Mouse (Mus musculus): ENCODE measurements around the gene Vps16. TPM values are rescaled to one million over a fixed set of nuclear protein-coding genes. Genes with fewer than 3 reads are reported as not detected.

Vps16 gene
- polyA plus RNA-seq, 1 experiment = 55.2 TPM

- WGBS = 79% methylated on average over 2 of the region's 2 CpGs
- DNase-seq (ENCODE audit: low read depth, low spot score) = no peak
Observed at GRCm38 (mm10) chr2:130452266-130452665, 28.1 kb downstream of the Vps16 start.

DNA sequence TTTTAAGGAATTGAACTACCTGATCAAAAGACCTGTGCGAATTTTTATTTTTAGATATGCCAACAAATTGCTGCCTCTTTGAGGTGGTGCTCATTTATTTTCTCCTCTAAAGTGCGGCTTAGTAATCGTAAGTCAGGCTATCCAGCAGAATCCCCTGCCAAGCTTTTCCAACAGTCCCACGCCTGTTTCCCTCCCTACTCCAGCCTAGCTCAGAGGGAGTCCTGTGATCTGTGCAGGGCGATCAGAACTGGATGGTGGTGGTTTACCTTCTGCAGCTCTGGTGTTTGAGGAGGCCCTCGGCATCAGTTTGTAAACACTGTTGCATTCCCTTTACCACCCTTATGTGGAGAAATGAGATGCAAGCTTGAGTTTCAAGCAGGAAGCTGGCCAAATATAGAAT is 29.3 kb downstream of the Vps16 start:
- 65% methylated on average over 6 of the region's 6 CpGs for WGBS

GRCm38 (mm10) chr2:130454748-130455370 is 30.7 kb downstream of the Vps16 start:
- WGBS = 37% methylated on average over 6 of the region's 6 CpGs
- DNase-seq (ENCODE audit: low read depth, low spot score) = no peak

More for the DNA sequence above, 29.3 kb downstream of the Vps16 start:
- DNase-seq (ENCODE audit: low read depth, low spot score) = no peak

DNA sequence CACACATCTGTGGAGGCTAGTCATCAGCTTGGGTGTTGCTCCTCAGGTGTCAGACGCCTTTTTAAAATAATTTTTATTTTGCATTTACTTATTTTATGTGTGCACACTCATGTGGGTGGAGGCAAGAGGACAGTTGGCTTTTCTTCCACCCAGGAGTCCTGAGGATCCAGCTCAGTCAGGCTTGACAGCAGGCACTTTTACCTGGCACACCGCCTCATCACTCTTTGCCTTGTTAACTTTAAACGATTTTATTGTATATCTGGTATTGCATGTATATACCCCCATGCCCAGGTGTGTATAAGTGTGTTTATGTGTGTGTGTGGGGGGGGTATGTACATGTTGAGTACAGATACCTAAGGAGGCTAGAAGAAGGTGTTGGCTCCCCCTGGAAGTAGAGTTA is 33.7 kb downstream of the Vps16 start:
- 72% methylated on average over 3 of the region's 3 CpGs for WGBS
- no peak for DNase-seq (ENCODE audit: low read depth, low spot score)

GRCm38 (mm10) chr2:130459576-130459975 is 35.4 kb downstream of the Vps16 start:
- WGBS = 85% methylated on average over 3 of the region's 3 CpGs

DNA sequence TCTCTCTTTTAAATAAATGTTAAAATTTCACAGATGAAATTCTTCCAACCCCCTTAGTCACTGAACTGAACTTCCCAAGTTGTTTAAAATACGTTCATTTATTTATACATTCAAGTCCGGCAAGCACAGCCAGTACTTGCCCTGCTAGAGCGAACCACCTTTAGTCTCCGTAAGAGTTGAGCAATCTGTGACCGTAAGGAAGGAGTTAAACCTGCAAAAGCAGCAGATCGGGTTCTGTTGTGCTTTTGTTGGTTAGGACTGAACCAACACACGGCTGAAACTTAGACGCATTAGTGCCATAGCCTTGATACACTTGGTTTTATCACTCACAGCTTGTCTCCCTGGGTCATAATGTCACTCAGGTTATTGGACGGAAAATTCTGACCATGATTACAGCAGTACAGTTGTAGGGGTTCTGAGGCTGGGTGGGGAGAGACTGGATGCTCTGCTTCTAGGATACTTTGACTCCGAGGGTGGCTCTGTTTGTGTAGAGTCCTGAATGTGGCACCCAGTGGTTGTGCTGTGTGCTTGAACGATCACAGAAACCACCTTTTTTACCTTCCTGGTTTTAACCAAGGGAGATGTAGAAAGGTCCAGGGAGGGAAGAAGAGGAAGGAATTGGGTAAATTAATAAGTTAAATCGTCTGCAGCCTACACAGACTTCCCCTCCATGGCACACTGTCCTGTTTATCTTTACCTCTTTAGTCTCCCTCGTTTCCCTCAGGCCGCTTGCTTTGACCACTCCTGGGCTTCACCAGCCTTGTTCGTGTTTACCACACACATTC is 37.3 kb downstream of the Vps16 start:
- DNase-seq (ENCODE audit: low read depth, low spot score) = no peak
- 55% methylated on average over 15 of the region's 15 CpGs for WGBS

More at GRCm38 (mm10) chr2:130459576-130459975, 35.4 kb downstream of the Vps16 start:
- no peak for DNase-seq (ENCODE audit: low read depth, low spot score)

- no peak for DNase-seq (ENCODE audit: low read depth, low spot score)
- WGBS = 89% methylated on average over 1 of the region's 1 CpGs
Observed at GRCm38 (mm10) chr2:130466438-130466837, 42.3 kb downstream of the Vps16 start.

GRCm38 (mm10) chr2:130469366-130469765 is 45.2 kb downstream of the Vps16 start:
- 52% methylated on average over 4 of the region's 4 CpGs for WGBS
- no peak for DNase-seq (ENCODE audit: low read depth, low spot score)

GRCm38 (mm10) chr2:130469935-130470334 is 45.8 kb downstream of the Vps16 start:
- WGBS = 61% methylated on average over 2 of the region's 2 CpGs

GRCm38 (mm10) chr2:130472908-130473510 is 48.9 kb downstream of the Vps16 start:
- WGBS = 64% methylated on average over 8 of the region's 8 CpGs
- DNase-seq (ENCODE audit: low read depth, low spot score) = no peak

More at GRCm38 (mm10) chr2:130469935-130470334, 45.8 kb downstream of the Vps16 start:
- DNase-seq (ENCODE audit: low read depth, low spot score) = no peak

GRCm38 (mm10) chr2:130475764-130476163 is 51.6 kb downstream of the Vps16 start:
- DNase-seq (ENCODE audit: low read depth, low spot score) = no peak
- 87% methylated on average over 11 of the region's 11 CpGs for WGBS

- no peak for DNase-seq (ENCODE audit: low read depth, low spot score)
- WGBS = 73% methylated on average over 6 of the region's 6 CpGs
Observed at GRCm38 (mm10) chr2:130476666-130477297, 52.6 kb downstream of the Vps16 start.

- WGBS = 84% methylated on average over 4 of the region's 4 CpGs
- DNase-seq (ENCODE audit: low read depth, low spot score) = no peak
Observed at GRCm38 (mm10) chr2:130482177-130482576, 58.0 kb downstream of the Vps16 start.

GRCm38 (mm10) chr2:130482700-130483099 is 58.6 kb downstream of the Vps16 start:
- WGBS = 78% methylated on average over 3 of the region's 3 CpGs
- no peak for DNase-seq (ENCODE audit: low read depth, low spot score)

DNA sequence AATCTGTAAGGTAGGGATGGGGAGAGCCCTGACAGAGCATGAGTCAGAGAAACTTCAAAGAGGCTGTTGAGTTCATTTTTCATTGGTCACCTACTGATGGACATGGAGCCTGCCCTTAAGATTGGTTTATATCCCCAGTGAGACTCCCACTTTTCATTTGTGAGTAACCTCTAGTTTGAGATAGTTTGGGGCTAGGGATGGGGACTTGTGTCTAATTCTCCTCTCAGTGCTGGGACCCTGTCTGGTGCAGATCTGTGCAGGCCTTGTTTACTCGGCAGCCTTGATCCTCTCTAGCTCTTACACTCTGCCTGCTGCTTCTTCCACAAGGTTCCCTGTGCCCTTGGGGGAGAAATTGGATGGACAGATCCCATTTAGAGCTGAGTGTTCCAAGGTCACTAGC is 60.1 kb downstream of the Vps16 start:
- DNase-seq (ENCODE audit: low read depth, low spot score) = no peak
- 80% methylated on average over 1 of the region's 1 CpGs for WGBS

DNA sequence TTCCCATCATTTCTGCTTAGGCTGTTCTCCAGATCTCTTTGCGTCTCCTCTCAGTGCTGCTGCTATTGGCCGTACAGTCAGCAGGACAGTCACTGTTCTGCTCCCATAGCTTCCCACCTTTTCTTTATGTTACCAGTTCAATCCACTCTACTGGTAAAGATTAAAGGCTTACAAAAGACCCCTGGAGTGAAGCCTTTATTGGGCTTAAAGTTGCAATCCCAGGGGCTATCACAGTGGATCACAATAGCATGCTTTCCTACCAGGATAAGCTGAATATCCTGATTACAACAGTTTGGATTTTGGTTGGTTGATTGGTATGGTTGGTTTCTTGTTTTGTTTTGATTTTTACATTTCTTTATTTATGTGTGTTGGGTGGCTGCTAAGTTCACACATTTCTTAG is 63.9 kb downstream of the Vps16 start:
- DNase-seq (ENCODE audit: low read depth, low spot score) = no peak
- 94% methylated on average over 2 of the region's 2 CpGs for WGBS

- DNase-seq (ENCODE audit: low read depth, low spot score) = no peak
- WGBS = 80% methylated on average over 4 of the region's 4 CpGs
Observed at GRCm38 (mm10) chr2:130488600-130488999, 64.5 kb downstream of the Vps16 start.

DNA sequence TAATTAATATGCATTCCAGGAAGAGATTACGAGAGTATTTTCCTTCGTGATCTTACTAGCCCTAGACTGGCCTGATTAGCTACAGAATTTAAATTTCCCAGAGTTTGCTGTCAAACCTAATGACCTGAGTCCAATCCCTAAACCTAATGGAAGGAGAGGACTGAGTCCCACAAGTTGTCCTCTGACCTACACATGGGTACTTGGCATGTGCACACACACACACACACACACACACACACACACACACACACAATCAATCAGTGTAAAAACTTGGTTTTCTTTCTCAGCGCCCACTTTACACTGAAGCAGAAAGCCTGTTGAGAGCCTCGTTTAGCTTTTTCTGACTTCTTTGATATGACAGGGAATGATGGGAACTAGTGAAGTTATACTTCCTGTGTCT is 67.0 kb downstream of the Vps16 start:
- no peak for DNase-seq (ENCODE audit: low read depth, low spot score)
- WGBS = 66% methylated on average over 4 of the region's 4 CpGs

- WGBS = 20% methylated on average over 7 of the region's 7 CpGs
- DNase-seq (ENCODE audit: low read depth, low spot score) = no peak
Observed at GRCm38 (mm10) chr2:130491587-130491986, 67.4 kb downstream of the Vps16 start.

All from large intestine, adult 2 months (tissue).